Mouse (Mus musculus) C2C12 (cell line): ENCODE measurements at regions not wholly inside any gene's neighbourhood (a gene's known extent, or its start where the extent isn't known, plus 50 kb on each side); places are given as distances from the start of the nearest gene placed in this dataset.

Experiments used
- H3K27me3 ChIP-seq: one replicate; pipeline ENCODE4 v1.6.1; 2011; ENCODE audit not compliant: control insufficient read depth, insufficient read depth, insufficient read length
- H3K36me3 ChIP-seq: one replicate; pipeline ENCODE4 v1.6.1; 2011; ENCODE audit not compliant: control insufficient read depth, insufficient read depth
- H3K4me3 ChIP-seq: one replicate; pipeline ENCODE4 v1.5.1; 2011; ENCODE audit warnings: mild to moderate bottlenecking, control low read depth; ENCODE audit not compliant: poor library complexity, insufficient read depth, severe bottlenecking
- H3K79me2 ChIP-seq: one replicate; pipeline ENCODE4 v1.6.1; 2011; ENCODE audit not compliant: control insufficient read depth, insufficient read depth
- H3K79me3 ChIP-seq: one replicate; pipeline ENCODE4 v1.6.1; 2011; ENCODE audit warnings: low read depth, control low read depth
- H3ac ChIP-seq: one replicate; pipeline ENCODE3; 2011; ENCODE audit warnings: low read depth; ENCODE audit not compliant: control insufficient read depth, insufficient read length
- CEBPB ChIP-seq: IDR thresholded peaks from one replicate; pipeline ENCODE4 v1.6.1; 2011; ENCODE audit warnings: low read depth, mild to moderate bottlenecking, control low read depth, moderate library complexity
- CTCF ChIP-seq: IDR thresholded peaks from one replicate; pipeline ENCODE4 v1.5.1; 2011; ENCODE audit not compliant: control insufficient read depth, insufficient read depth, insufficient read length
- FOSL1 ChIP-seq: IDR thresholded peaks from one replicate; pipeline ENCODE4 v1.8.0; 2011; ENCODE audit warnings: mild to moderate bottlenecking, low read length; ENCODE audit not compliant: poor library complexity, insufficient read depth, severe bottlenecking
- MAX ChIP-seq: IDR thresholded peaks from one replicate; pipeline ENCODE4 v1.6.1; 2011; ENCODE audit warnings: mild to moderate bottlenecking, control low read depth
- MYOD1 ChIP-seq: IDR thresholded peaks from one replicate; pipeline ENCODE4 v1.6.1; 2011; ENCODE audit warnings: low read depth; ENCODE audit not compliant: control insufficient read depth, insufficient read length
- MYOG ChIP-seq: IDR thresholded peaks from one replicate; pipeline ENCODE4 v1.6.1; 2011; ENCODE audit not compliant: control insufficient read depth, insufficient read length; ENCODE audit errors: extremely low read depth
- USF1 ChIP-seq: IDR thresholded peaks from one replicate; pipeline ENCODE4 v1.6.1; 2011; ENCODE audit warnings: low read depth, mild to moderate bottlenecking, control low read depth, moderate library complexity

DNA sequence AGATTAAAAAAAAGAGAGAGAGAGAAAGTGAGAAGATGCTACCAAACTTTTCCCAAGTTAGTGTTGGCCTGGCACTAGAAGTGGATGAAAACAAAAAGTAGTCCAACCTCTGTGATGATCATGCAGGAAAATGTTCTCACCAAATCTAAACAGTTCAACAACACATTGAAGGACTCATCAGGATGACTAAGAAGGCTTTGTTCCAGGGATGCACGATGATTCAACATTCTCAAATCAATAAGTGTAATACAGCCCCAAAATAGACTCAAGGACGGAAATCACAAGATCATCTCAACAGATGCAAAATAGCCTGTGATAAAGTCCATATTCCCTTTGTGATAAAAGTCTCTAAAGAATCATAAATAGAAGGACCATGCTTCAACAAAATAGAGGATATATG is 106.3 kb downstream of the Cysltr2 start:
- Histone ChIP-seq H3K79me2 (no peaks in the 10 kb centered on the region), H3K4me3 (no peak overlapping the region), H3K36me3 (no peaks in the 10 kb centered on the region), H3K27me3 (no peaks in the 10 kb centered on the region), H3ac (no peak overlapping the region), H3K79me3 (no peaks in the 10 kb centered on the region)
- TF ChIP-seq USF1 (no peak), FOSL1 (no peak), CEBPB (no peak), MAX (no peak), MYOG (no peak), CTCF (no peak), MYOD1 (no peak)

- H3K79me3 ChIP-seq = no peaks in the 10 kb centered on the region
Observed at GRCm38 (mm10) chr14:72939067-72939393, 109.9 kb downstream of the Cysltr2 start.

GRCm38 (mm10) chr14:72938382-72939066 is 110.4 kb downstream of the Cysltr2 start:
- TF ChIP-seq MYOG (no peak), CEBPB (no peak), MYOD1 (no peak), MAX (no peak), CTCF (no peak), USF1 (no peak), FOSL1 (no peak)

More at GRCm38 (mm10) chr14:72939067-72939393, 109.9 kb downstream of the Cysltr2 start:
- no peaks in the 10 kb centered on the region for H3K27me3 ChIP-seq
- H3K79me2 ChIP-seq = no peaks in the 10 kb centered on the region
- TF ChIP-seq USF1 (no peak), MYOD1 (no peak), MYOG (no peak), CEBPB (no peak), FOSL1 (no peak), CTCF (no peak), MAX (no peak)
- no peaks in the 10 kb centered on the region for H3K36me3 ChIP-seq
- no peak overlapping the region for H3K4me3 ChIP-seq
- no peak overlapping the region for H3ac ChIP-seq

GRCm38 (mm10) chr14:72933598-72933997 is 115.3 kb downstream of the Cysltr2 start:
- no peaks in the 10 kb centered on the region for H3K27me3 ChIP-seq
- H3K4me3 ChIP-seq = no peak overlapping the region
- no peaks in the 10 kb centered on the region for H3K79me2 ChIP-seq
- H3K36me3 ChIP-seq = no peaks in the 10 kb centered on the region
- TF ChIP-seq FOSL1 (no peak), USF1 (no peak)
- no peaks in the 10 kb centered on the region for H3K79me3 ChIP-seq
- no peak overlapping the region for H3ac ChIP-seq

More at GRCm38 (mm10) chr14:72938382-72939066, 110.4 kb downstream of the Cysltr2 start:
- H3K79me2 ChIP-seq = no peaks in the 10 kb centered on the region
- H3ac ChIP-seq = no peak overlapping the region
- no peak overlapping the region for H3K4me3 ChIP-seq
- no peaks in the 10 kb centered on the region for H3K27me3 ChIP-seq
- no peaks in the 10 kb centered on the region for H3K79me3 ChIP-seq
- H3K36me3 ChIP-seq = no peaks in the 10 kb centered on the region

DNA sequence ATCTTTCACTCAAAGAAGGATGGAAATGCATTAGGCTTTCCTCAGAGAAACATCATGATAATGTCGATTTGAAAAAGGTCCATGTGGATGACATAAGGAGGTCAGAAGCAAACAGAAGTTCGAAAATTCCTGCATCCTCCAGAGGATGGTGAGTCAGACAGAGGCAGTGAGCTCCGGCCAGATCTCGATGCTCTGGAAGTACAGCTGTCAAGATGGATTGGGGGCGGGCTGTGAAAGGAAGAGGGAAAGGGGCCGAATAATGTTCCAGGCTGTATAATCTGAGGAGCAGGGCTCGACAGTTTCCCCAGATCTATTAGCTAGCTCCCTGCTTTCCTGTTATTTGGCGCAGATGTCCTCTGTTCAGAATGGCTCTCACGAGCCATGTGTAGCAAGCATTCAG is 116.6 kb downstream of the Cysltr2 start:
- Histone ChIP-seq H3K27me3 (no peaks in the 10 kb centered on the region), H3K79me2 (no peaks in the 10 kb centered on the region), H3K4me3 (no peak overlapping the region), H3K36me3 (no peaks in the 10 kb centered on the region), H3K79me3 (no peaks in the 10 kb centered on the region), H3ac (no peak overlapping the region)
- no peak for TF ChIP-seq USF1
- peak; percentile 30 for TF ChIP-seq MYOD1

GRCm38 (mm10) chr14:72901171-72901926 is 147.6 kb downstream of the Cysltr2 start:
- TF ChIP-seq USF1 = no peak
- TF ChIP-seq FOSL1 = no peak
- no peak for TF ChIP-seq MAX
- TF ChIP-seq CEBPB = no peak
- no peak for TF ChIP-seq MYOD1
- no peak for TF ChIP-seq MYOG
- no peak for TF ChIP-seq CTCF
- H3K79me3 ChIP-seq = no peaks in the 10 kb centered on the region
- H3K36me3 ChIP-seq = no peaks in the 10 kb centered on the region

More at GRCm38 (mm10) chr14:72901171-72901926, 147.6 kb downstream of the Cysltr2 start:
- Histone ChIP-seq H3K79me2 (no peaks in the 10 kb centered on the region), H3ac (no peak overlapping the region), H3K27me3 (no peaks in the 10 kb centered on the region), H3K4me3 (no peak overlapping the region)
